In genomic region chr4:44168231-44168647, GRCm38 (mm10) we compare ENCODE assay signal across 7 mouse cellular contexts.
A peak's percentile ranks its signal among the peaks of the same experiment; 100 is the strongest.
DNase-seq lines count a peak whose midpoint lies in the region; ATAC-seq lines count a peak whose summit lies in the region.

No protein-coding gene starts in this region.

- H3K4me2 ChIP-seq in intestine, embryonic 16.5 days (ENCODE audit: low read depth, low read length): peak overlapping the region; percentile 51
- H3K4me2 ChIP-seq in midbrain, embryonic 11.5 days: peak overlapping the region; percentile 45

- H3K9me3 ChIP-seq in intestine, embryonic 16.5 days (ENCODE audit: control insufficient read depth, low read length): no peaks in the 10 kb centered on the region
- H3K9me3 ChIP-seq in midbrain, embryonic 11.5 days (ENCODE audit: control insufficient read depth, low read length): no peaks in the 10 kb centered on the region

- H3K9ac ChIP-seq in intestine, embryonic 16.5 days (ENCODE audit: low read depth, low read length): peak overlapping the region; percentile 43; the same call in 1 of the 2 replicates
- H3K9ac ChIP-seq in midbrain, embryonic 11.5 days (ENCODE audit: low read length): peak overlapping the region; percentile 22; the same call in 1 of the 2 replicates

- peaks cover 18% of the 10 kb centered on the region for H3K4me1 ChIP-seq in intestine, embryonic 16.5 days (ENCODE audit: control insufficient read depth, insufficient read depth, low read length)
- H3K4me1 ChIP-seq in midbrain, embryonic 11.5 days (ENCODE audit: control insufficient read depth, insufficient read depth, low read length): peaks cover 19% of the 10 kb centered on the region

- peak; percentile 88 for ATAC-seq in intestine, embryonic 16.5 days
- ATAC-seq in midbrain, embryonic 11.5 days (ENCODE audit: low FRiP score): peak; percentile 87

- peak overlapping the region; percentile 58 for H3K4me3 ChIP-seq in intestine, embryonic 16.5 days (ENCODE audit: low read length)
- H3K4me3 ChIP-seq in midbrain, embryonic 11.5 days (ENCODE audit: low read depth, low read length): peak overlapping the region; percentile 24

- intact Hi-C loops in gastrocnemius, postnatal 36 days (cut with DNase I): loop anchor here (2.0 kb wide), 1 partner anchor 67 kb away; no protein-coding TSS in a partner anchor
- intact Hi-C loops in left cerebral cortex, postnatal 36 days (cut with DNase I): no loop called here

- H3K27ac ChIP-seq in intestine, embryonic 16.5 days (ENCODE audit: low read length): peak overlapping the region; percentile 38; the same call in 1 of the 2 replicates
- H3K27ac ChIP-seq in midbrain, embryonic 11.5 days (ENCODE audit: low read depth, low read length): no peak overlapping the region

- WGBS in intestine, embryonic 16.5 days: under 1% methylated on average over 22 of the region's 34 CpGs
- 0% methylated on average over 20 of the region's 34 CpGs for WGBS in midbrain, embryonic 11.5 days

- H3K27me3 ChIP-seq in intestine, embryonic 16.5 days (replicated peaks; ENCODE audit: control insufficient read depth, insufficient read depth, low read length): no peaks in the 10 kb centered on the region
- no peaks in the 10 kb centered on the region for H3K27me3 ChIP-seq in midbrain, embryonic 11.5 days (ENCODE audit: control insufficient read depth, insufficient read depth, low read length)

- DNase-seq in adrenal gland, adult 2 months: peak; percentile 99
- DNase-seq in embryo, embryonic 11.5 days (ENCODE audit: low read depth, low spot score): peak; percentile 97
- DNase-seq in gastrocnemius, postnatal 36 days: peak; percentile 84 to 94
- DNase-seq in left cerebral cortex, postnatal 36 days (ENCODE audit: low spot score in 2 of 2): peak; percentile 86 to 92
- DNase-seq in midbrain, embryonic 11.5 days (ENCODE audit: low spot score, missing footprints): peak; percentile 99
- DNase-seq in skeletal muscle tissue, adult 2 months (ENCODE audit: low read depth, low spot score): peak; percentile 87

- no peaks in the 10 kb centered on the region for H3K36me3 ChIP-seq in intestine, embryonic 16.5 days (ENCODE audit: control insufficient read depth, insufficient read depth, low read length)
- no peaks in the 10 kb centered on the region for H3K36me3 ChIP-seq in midbrain, embryonic 11.5 days (ENCODE audit: control insufficient read depth, insufficient read depth, low read length)
